Mouse (Mus musculus): Measurements from ENCODE around the gene Hnf4a. TPM values are rescaled to one million over a fixed set of nuclear protein-coding genes. Genes with fewer than 3 reads are reported as not detected.
A peak's percentile ranks its signal among the peaks of the same experiment; 100 is the strongest.

Hnf4a gene
- polyA plus RNA-seq, 1 experiment from 2014 or later = 18.9 TPM

- no peak overlapping the region for H3K9ac ChIP-seq (replicated peaks; ENCODE audit: low read depth, low read length)
- no peaks in the 10 kb centered on the region for H3K27me3 ChIP-seq (ENCODE audit: control insufficient read depth, insufficient read depth, low read length)
- no peak overlapping the region for H3K4me2 ChIP-seq (replicated peaks; ENCODE audit: low read depth, low read length)
- H3K4me1 ChIP-seq (ENCODE audit: control insufficient read depth, insufficient read depth, low read length) = no peaks in the 10 kb centered on the region
- H3K27ac ChIP-seq (ENCODE audit: low read length) = no peak overlapping the region
- H3K9me3 ChIP-seq (ENCODE audit: control insufficient read depth, low read depth, low read length) = no peaks in the 10 kb centered on the region
- no peak overlapping the region for H3K4me3 ChIP-seq (ENCODE audit: low read depth, low read length)
- no peak for ATAC-seq (ENCODE audit: insufficient number of reproducible peaks, insufficient read depth, low FRiP score, low read depth)
- no peaks in the 10 kb centered on the region for H3K36me3 ChIP-seq (ENCODE audit: control insufficient read depth, insufficient read depth, low read length)
- WGBS = 82% methylated on average over 3 of the region's 3 CpGs
Observed at GRCm38 (mm10) chr2:163560247-163560646, 53.6 kb downstream of the Hnf4a start.

GRCm38 (mm10) chr2:163561258-163561948, 54.8 kb downstream of the Hnf4a start:
- no peak overlapping the region for H3K4me2 ChIP-seq (replicated peaks; ENCODE audit: low read depth, low read length)
- H3K27ac ChIP-seq (ENCODE audit: low read length) = no peak overlapping the region

GRCm38 (mm10) chr2:163564646-163565045, 58.0 kb downstream of the Hnf4a start:
- WGBS = 21% methylated on average over 8 of the region's 8 CpGs
- H3K27ac ChIP-seq (ENCODE audit: low read length) = no peak overlapping the region
- no peaks in the 10 kb centered on the region for H3K27me3 ChIP-seq (ENCODE audit: control insufficient read depth, insufficient read depth, low read length)
- no peak overlapping the region for H3K9ac ChIP-seq (replicated peaks; ENCODE audit: low read depth, low read length)
- no peak for ATAC-seq (ENCODE audit: insufficient number of reproducible peaks, insufficient read depth, low FRiP score, low read depth)
- no peaks in the 10 kb centered on the region for H3K9me3 ChIP-seq (ENCODE audit: control insufficient read depth, low read depth, low read length)
- no peaks in the 10 kb centered on the region for H3K4me1 ChIP-seq (ENCODE audit: control insufficient read depth, insufficient read depth, low read length)
- no peaks in the 10 kb centered on the region for H3K36me3 ChIP-seq (ENCODE audit: control insufficient read depth, insufficient read depth, low read length)
- H3K4me2 ChIP-seq (replicated peaks; ENCODE audit: low read depth, low read length) = no peak overlapping the region
- no peak overlapping the region for H3K4me3 ChIP-seq (ENCODE audit: low read depth, low read length)

More at GRCm38 (mm10) chr2:163561258-163561948, 54.8 kb downstream of the Hnf4a start:
- 67% methylated on average over 13 of the region's 13 CpGs for WGBS
- ATAC-seq (ENCODE audit: insufficient number of reproducible peaks, insufficient read depth, low FRiP score, low read depth) = no peak
- Histone ChIP-seq H3K9me3 (ENCODE audit: control insufficient read depth, low read depth, low read length) (no peaks in the 10 kb centered on the region), H3K9ac (replicated peaks; ENCODE audit: low read depth, low read length) (no peak overlapping the region), H3K27me3 (ENCODE audit: control insufficient read depth, insufficient read depth, low read length) (no peaks in the 10 kb centered on the region), H3K36me3 (ENCODE audit: control insufficient read depth, insufficient read depth, low read length) (no peaks in the 10 kb centered on the region), H3K4me1 (ENCODE audit: control insufficient read depth, insufficient read depth, low read length) (no peaks in the 10 kb centered on the region), H3K4me3 (ENCODE audit: low read depth, low read length) (no peak overlapping the region)

- 73% methylated on average over 3 of the region's 3 CpGs for WGBS
- Histone ChIP-seq H3K27ac (ENCODE audit: low read length) (no peak overlapping the region), H3K36me3 (ENCODE audit: control insufficient read depth, insufficient read depth, low read length) (no peaks in the 10 kb centered on the region), H3K4me3 (ENCODE audit: low read depth, low read length) (no peak overlapping the region), H3K4me1 (ENCODE audit: control insufficient read depth, insufficient read depth, low read length) (no peaks in the 10 kb centered on the region), H3K9me3 (ENCODE audit: control insufficient read depth, low read depth, low read length) (no peaks in the 10 kb centered on the region), H3K9ac (replicated peaks; ENCODE audit: low read depth, low read length) (no peak overlapping the region), H3K4me2 (replicated peaks; ENCODE audit: low read depth, low read length) (no peak overlapping the region), H3K27me3 (ENCODE audit: control insufficient read depth, insufficient read depth, low read length) (no peaks in the 10 kb centered on the region)
- no peak for ATAC-seq (ENCODE audit: insufficient number of reproducible peaks, insufficient read depth, low FRiP score, low read depth)
Observed at GRCm38 (mm10) chr2:163574321-163574720, 67.7 kb downstream of the Hnf4a start.

GRCm38 (mm10) chr2:163575248-163575647, 68.6 kb downstream of the Hnf4a start:
- Histone ChIP-seq H3K9ac (replicated peaks; ENCODE audit: low read depth, low read length) (no peak overlapping the region), H3K36me3 (ENCODE audit: control insufficient read depth, insufficient read depth, low read length) (no peaks in the 10 kb centered on the region), H3K4me3 (ENCODE audit: low read depth, low read length) (no peak overlapping the region), H3K4me2 (replicated peaks; ENCODE audit: low read depth, low read length) (0 out of 2 replicates have a peak overlapping the region, but pooled peaks have one; percentile 14), H3K27ac (ENCODE audit: low read length) (no peak overlapping the region), H3K27me3 (ENCODE audit: control insufficient read depth, insufficient read depth, low read length) (no peaks in the 10 kb centered on the region), H3K4me1 (ENCODE audit: control insufficient read depth, insufficient read depth, low read length) (no peaks in the 10 kb centered on the region), H3K9me3 (ENCODE audit: control insufficient read depth, low read depth, low read length) (no peaks in the 10 kb centered on the region)
- 52% methylated on average over 11 of the region's 11 CpGs for WGBS
- ATAC-seq (ENCODE audit: insufficient number of reproducible peaks, insufficient read depth, low FRiP score, low read depth) = no peak

- 82% methylated on average over 2 of the region's 2 CpGs for WGBS
- no peak overlapping the region for H3K4me3 ChIP-seq (ENCODE audit: low read depth, low read length)
- H3K27ac ChIP-seq (ENCODE audit: low read length) = no peak overlapping the region
- H3K36me3 ChIP-seq (ENCODE audit: control insufficient read depth, insufficient read depth, low read length) = no peaks in the 10 kb centered on the region
- H3K4me1 ChIP-seq (ENCODE audit: control insufficient read depth, insufficient read depth, low read length) = no peaks in the 10 kb centered on the region
- no peak overlapping the region for H3K9ac ChIP-seq (replicated peaks; ENCODE audit: low read depth, low read length)
- no peaks in the 10 kb centered on the region for H3K27me3 ChIP-seq (ENCODE audit: control insufficient read depth, insufficient read depth, low read length)
- H3K9me3 ChIP-seq (ENCODE audit: control insufficient read depth, low read depth, low read length) = no peaks in the 10 kb centered on the region
- no peak for ATAC-seq (ENCODE audit: insufficient number of reproducible peaks, insufficient read depth, low FRiP score, low read depth)
- H3K4me2 ChIP-seq (replicated peaks; ENCODE audit: low read depth, low read length) = no peak overlapping the region
Observed at GRCm38 (mm10) chr2:163577986-163578385, 71.4 kb downstream of the Hnf4a start.

GRCm38 (mm10) chr2:163580069-163580945, 73.7 kb downstream of the Hnf4a start:
- Histone ChIP-seq H3K4me3 (ENCODE audit: low read depth, low read length) (no peak overlapping the region), H3K4me2 (replicated peaks; ENCODE audit: low read depth, low read length) (no peak overlapping the region), H3K9ac (replicated peaks; ENCODE audit: low read depth, low read length) (no peak overlapping the region), H3K4me1 (ENCODE audit: control insufficient read depth, insufficient read depth, low read length) (no peaks in the 10 kb centered on the region), H3K9me3 (ENCODE audit: control insufficient read depth, low read depth, low read length) (no peaks in the 10 kb centered on the region), H3K27ac (ENCODE audit: low read length) (no peak overlapping the region), H3K27me3 (ENCODE audit: control insufficient read depth, insufficient read depth, low read length) (no peaks in the 10 kb centered on the region), H3K36me3 (ENCODE audit: control insufficient read depth, insufficient read depth, low read length) (no peaks in the 10 kb centered on the region)
- 76% methylated on average over 13 of the region's 13 CpGs for WGBS
- ATAC-seq (ENCODE audit: insufficient number of reproducible peaks, insufficient read depth, low FRiP score, low read depth) = no peak

GRCm38 (mm10) chr2:163583226-163584087, 76.8 kb downstream of the Hnf4a start:
- no peaks in the 10 kb centered on the region for H3K4me1 ChIP-seq (ENCODE audit: control insufficient read depth, insufficient read depth, low read length)
- WGBS = 87% methylated on average over 10 of the region's 10 CpGs
- ATAC-seq (ENCODE audit: insufficient number of reproducible peaks, insufficient read depth, low FRiP score, low read depth) = no peak
- no peaks in the 10 kb centered on the region for H3K27me3 ChIP-seq (ENCODE audit: control insufficient read depth, insufficient read depth, low read length)
- no peaks in the 10 kb centered on the region for H3K9me3 ChIP-seq (ENCODE audit: control insufficient read depth, low read depth, low read length)
- no peak overlapping the region for H3K27ac ChIP-seq (ENCODE audit: low read length)
- no peak overlapping the region for H3K9ac ChIP-seq (replicated peaks; ENCODE audit: low read depth, low read length)
- no peaks in the 10 kb centered on the region for H3K36me3 ChIP-seq (ENCODE audit: control insufficient read depth, insufficient read depth, low read length)
- no peak overlapping the region for H3K4me2 ChIP-seq (replicated peaks; ENCODE audit: low read depth, low read length)
- H3K4me3 ChIP-seq (ENCODE audit: low read depth, low read length) = no peak overlapping the region

Data from stomach, embryonic 14.5 days (tissue).